Mouse (Mus musculus) stomach, postnatal 0 days (tissue): ENCODE data around the gene Zfand6. TPM values are rescaled to one million over a fixed set of nuclear protein-coding genes. Genes with fewer than 3 reads are reported as not detected.
A peak's percentile ranks its signal among the peaks of the same experiment; 100 is the strongest.

Experiments
- ATAC-seq: fragments of 200-750 bp; cut with Nextera tagmentation; 2 replicates; pipeline ENCODE4 v1.8.0; 2017; ENCODE audit not compliant: low FRiP score, low TSS enrichment
- DNase-seq: peaks from one replicate; pipeline ENCODE4 v3.0.0-alpha.2; 2016; ENCODE audit warnings: low spot score
- H3K27ac ChIP-seq: fragments of 300-500 bp; sonication (generic); replicated peaks from 2 replicates; pipeline ENCODE4 v1.5.1; 2014; ENCODE audit warnings: mild to moderate bottlenecking, control low read depth
- H3K27me3 ChIP-seq: fragments of 300-500 bp; sonication (generic); 2 replicates; pipeline ENCODE4 v1.6.1; 2014; ENCODE audit warnings: low read length; ENCODE audit not compliant: control insufficient read depth, insufficient read depth
- H3K36me3 ChIP-seq: fragments of 300-500 bp; sonication (generic); 2 replicates; pipeline ENCODE4 v1.6.1; 2014; ENCODE audit warnings: low read length, mixed read lengths; ENCODE audit not compliant: control insufficient read depth, insufficient read depth
- H3K4me1 ChIP-seq: fragments of 300-500 bp; sonication (generic); replicated peaks from 2 replicates; pipeline ENCODE4 v1.6.1; 2014; ENCODE audit warnings: antibody characterized with exemption; ENCODE audit not compliant: control insufficient read depth, insufficient read depth
- H3K4me2 ChIP-seq: fragments of 300-500 bp; sonication (generic); replicated peaks from 2 replicates; pipeline ENCODE4 v1.6.1; 2014; ENCODE audit warnings: low read depth, mild to moderate bottlenecking, control low read depth, moderate library complexity
- H3K4me3 ChIP-seq: fragments of 300-500 bp; sonication (generic); 2 replicates; pipeline ENCODE4 v1.5.1; 2014; ENCODE audit warnings: low read depth, low read length, control low read depth
- H3K9ac ChIP-seq: fragments of 300-500 bp; sonication (generic); 2 replicates; pipeline ENCODE4 v1.6.1; 2014; ENCODE audit warnings: mild to moderate bottlenecking, low read length, control low read depth, mixed read lengths
- H3K9me3 ChIP-seq: fragments of 300-500 bp; sonication (generic); 2 replicates; pipeline ENCODE4 v1.6.1; 2016; ENCODE audit warnings: low read length; ENCODE audit not compliant: control insufficient read depth
- CTCF ChIP-seq: IDR thresholded peaks from 2 replicates; pipeline ENCODE4 v1.5.1; 2016; ENCODE audit warnings: antibody characterized with exemption, low read depth, mild to moderate bottlenecking, moderate library complexity
- EP300 ChIP-seq: optimal IDR thresholded peaks from 2 replicates; pipeline ENCODE3; 2016; ENCODE audit warnings: antibody characterized with exemption
- WGBS: fragments of 180-500 bp; shearing (Covaris S2); extraction: QIAGEN DNeasy Blood & Tissue Kit; methylation state at CpG from one replicate; pipeline ENCODE4 v1.1.7; 2014; 5-methylcytosine and 5-hydroxymethylcytosine counted together
- polyA plus RNA-seq: library from polyadenylated mRNA; unstranded; fragments of >200 nt; fragmentation: Nextera tagmentation; extraction: Ambion mirVana; gene quantifications from 2 replicates; pipeline ENCODE4 v1.2.1, GENCODE M21; 2015

Gene Zfand6
- polyA plus RNA-seq, 1 experiment from 2014 or later = 128 TPM

- DNase-seq (no peak), ATAC-seq (peak; percentile 25; the same call in 1 of the 2 replicates)
- Histone ChIP-seq H3K9me3 (no peaks in the 10 kb centered on the region), H3K27ac (no peak overlapping the region), H3K4me1 (no peaks in the 10 kb centered on the region), H3K9ac (no peak overlapping the region), H3K36me3 (no peaks in the 10 kb centered on the region), H3K4me3 (no peak overlapping the region), H3K4me2 (no peak overlapping the region), H3K27me3 (no peaks in the 10 kb centered on the region)
- TF ChIP-seq CTCF (no peak), EP300 (no peak)
These were observed 94.8 kb downstream of the Zfand6 start for GRCm38 (mm10) chr7:84594917-84595303.

GRCm38 (mm10) chr7:84594087-84594916 lies 95.5 kb downstream of the Zfand6 start:
- Histone ChIP-seq H3K9ac (no peak overlapping the region), H3K36me3 (no peaks in the 10 kb centered on the region), H3K9me3 (no peaks in the 10 kb centered on the region), H3K4me3 (no peak overlapping the region), H3K27me3 (no peaks in the 10 kb centered on the region), H3K4me1 (no peaks in the 10 kb centered on the region), H3K27ac (no peak overlapping the region), H3K4me2 (no peak overlapping the region; the same call in 1 of the 2 replicates)
- ATAC-seq = peak; percentile 80
- DNase-seq = peak; percentile 48
- peak; percentile 94 for TF ChIP-seq CTCF
- TF ChIP-seq EP300 = no peak
- WGBS = 42% methylated on average over 8 of the region's 8 CpGs

- H3K27me3 ChIP-seq = no peaks in the 10 kb centered on the region
- ATAC-seq (no peak), DNase-seq (no peak)
- no peaks in the 10 kb centered on the region for H3K36me3 ChIP-seq
- WGBS = 87% methylated on average over 3 of the region's 3 CpGs
- H3K27ac ChIP-seq = no peak overlapping the region
- H3K9me3 ChIP-seq = no peaks in the 10 kb centered on the region
- H3K4me2 ChIP-seq = no peak overlapping the region
- H3K4me1 ChIP-seq = no peaks in the 10 kb centered on the region
- H3K9ac ChIP-seq = no peak overlapping the region
- no peak overlapping the region for H3K4me3 ChIP-seq
- no peak for TF ChIP-seq EP300
- no peak for TF ChIP-seq CTCF
These were observed 98.4 kb downstream of the Zfand6 start for GRCm38 (mm10) chr7:84591347-84591746.

DNA sequence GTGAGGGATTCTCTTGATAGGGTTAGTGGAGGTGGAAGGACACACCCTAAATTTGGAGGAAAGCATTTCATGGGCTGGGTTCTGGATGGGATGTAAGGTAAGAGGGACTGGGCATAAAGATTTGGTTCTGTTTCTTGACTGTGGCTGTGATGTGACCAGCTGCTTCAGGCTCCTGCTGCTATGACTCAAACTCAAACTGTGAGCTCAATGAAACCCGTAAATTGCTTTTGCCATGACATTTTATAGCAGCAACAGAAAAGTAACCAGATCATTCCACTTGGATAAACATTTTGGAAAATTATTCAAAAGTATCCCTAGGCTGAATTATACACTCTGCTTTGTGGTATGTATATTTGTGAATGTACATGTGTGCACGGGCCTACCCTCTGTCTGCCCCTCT lies 99.1 kb downstream of the Zfand6 start:
- no peak overlapping the region for H3K4me3 ChIP-seq
- H3K27me3 ChIP-seq = no peaks in the 10 kb centered on the region
- no peak overlapping the region for H3K27ac ChIP-seq
- no peak for DNase-seq
- H3K9me3 ChIP-seq = no peaks in the 10 kb centered on the region
- H3K4me1 ChIP-seq = no peaks in the 10 kb centered on the region
- no peak for TF ChIP-seq EP300
- TF ChIP-seq CTCF = no peak
- H3K9ac ChIP-seq = no peak overlapping the region
- 79% methylated on average over 2 of the region's 2 CpGs for WGBS
- no peak for ATAC-seq
- no peak overlapping the region for H3K4me2 ChIP-seq
- H3K36me3 ChIP-seq = no peaks in the 10 kb centered on the region

DNA sequence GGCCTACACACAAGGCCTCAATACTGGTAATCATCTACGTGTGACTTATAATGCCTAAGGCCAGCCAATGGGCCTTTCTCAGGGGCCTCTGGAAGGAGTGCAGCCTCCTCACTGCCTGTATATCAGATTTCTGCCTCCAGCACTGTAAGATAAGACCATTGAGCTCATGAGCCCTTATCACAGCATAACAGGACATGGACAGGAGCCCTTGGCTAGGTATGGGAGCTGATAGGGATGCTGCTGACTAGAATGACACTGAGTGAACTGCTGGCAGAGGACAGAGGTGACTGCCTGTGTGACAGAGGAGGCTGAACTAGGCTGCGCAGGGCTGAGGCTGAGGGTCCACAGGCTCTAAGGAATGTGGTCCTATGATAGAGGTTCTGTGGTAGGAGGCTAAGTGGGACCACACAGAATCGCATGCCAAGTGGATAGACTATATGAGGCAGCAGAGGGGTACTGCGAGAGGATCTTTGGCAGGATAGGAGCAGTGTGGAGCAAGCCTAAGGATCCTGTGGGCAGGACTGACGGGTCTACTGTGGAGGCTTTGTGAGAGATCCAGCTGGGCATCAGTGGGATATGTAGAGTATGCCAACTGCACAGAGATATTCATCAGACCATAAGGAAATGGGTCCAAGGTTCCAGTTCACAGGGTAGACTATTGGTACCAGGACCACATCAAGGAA lies 102.5 kb downstream of the Zfand6 start:
- WGBS = 88% methylated on average over 5 of the region's 5 CpGs
- Histone ChIP-seq H3K27me3 (no peaks in the 10 kb centered on the region), H3K27ac (no peak overlapping the region), H3K4me1 (no peaks in the 10 kb centered on the region), H3K9me3 (no peaks in the 10 kb centered on the region), H3K4me2 (no peak overlapping the region), H3K4me3 (no peak overlapping the region), H3K9ac (no peak overlapping the region), H3K36me3 (no peaks in the 10 kb centered on the region)
- DNase-seq (no peak), ATAC-seq (peak; percentile 18; the same call in 1 of the 2 replicates)
- TF ChIP-seq EP300 = no peak
- TF ChIP-seq CTCF = no peak
